ENCODE assay signal across 29 mouse cellular contexts in genomic region chr10:83777253-83777652, GRCm38 (mm10).
"Had no signal": no experiment of that assay in that cellular context is flagged by ENCODE, and none has a peak within 500 bp of the region (broad histone marks: within the 10 kb centered on the region; RNA-seq: fewer than 3 reads in every experiment).

No protein-coding gene starts in this region.

- ATAC-seq: hindbrain, postnatal 0 days; inflammation-experienced regulatory T-cells, adult 6 months; intestine, embryonic 15.5 days; intestine, embryonic 16.5 days; intestine, postnatal 0 days had no signal

- H3K27me3 ChIP-seq: heart, embryonic 12.5 days; heart, embryonic 13.5 days; heart, embryonic 15.5 days; hindbrain, embryonic 12.5 days; hindbrain, embryonic 13.5 days; hindbrain, embryonic 15.5 days; intestine, embryonic 15.5 days; kidney, embryonic 15.5 days had no signal

- H3K4me2 ChIP-seq: heart, embryonic 11.5 days; heart, embryonic 12.5 days; heart, embryonic 13.5 days; heart, embryonic 15.5 days; hindbrain, embryonic 12.5 days; hindbrain, embryonic 13.5 days; hindbrain, embryonic 14.5 days; hindbrain, embryonic 15.5 days; intestine, embryonic 15.5 days; kidney, embryonic 15.5 days had no signal

- H3K4me1 ChIP-seq: heart, embryonic 12.5 days; heart, embryonic 13.5 days; heart, embryonic 15.5 days; hindbrain, embryonic 10.5 days; hindbrain, embryonic 12.5 days; hindbrain, embryonic 13.5 days; hindbrain, embryonic 15.5 days; intestine, embryonic 15.5 days; kidney, embryonic 15.5 days had no signal

- H3K9ac ChIP-seq: heart, embryonic 12.5 days; heart, embryonic 13.5 days; heart, embryonic 15.5 days; hindbrain, embryonic 12.5 days; hindbrain, embryonic 13.5 days; hindbrain, embryonic 14.5 days; hindbrain, embryonic 15.5 days; intestine, embryonic 15.5 days; kidney, embryonic 15.5 days had no signal

- H3K27ac ChIP-seq: heart, embryonic 13.5 days; heart, embryonic 15.5 days; hindbrain, embryonic 10.5 days; hindbrain, embryonic 12.5 days; hindbrain, embryonic 13.5 days; hindbrain, embryonic 14.5 days; hindbrain, embryonic 15.5 days; hindbrain, postnatal 0 days; intestine, embryonic 15.5 days; kidney, embryonic 15.5 days; kidney, postnatal 0 days; layer of hippocampus, adult 2 months; left cerebral cortex, adult 2 months had no signal

- DNase-seq: heart, postnatal 10 days; heart, postnatal 14 days; heart, postnatal 36 days; heart, postnatal 4 days; kidney, adult 18-20 months; kidney, adult 2 months; kidney, postnatal 10 days; kidney, postnatal 14 days; kidney, postnatal 36 days; kidney, postnatal 4 days; layer of hippocampus, postnatal 36 days had no signal

- H3K36me3 ChIP-seq: heart, embryonic 12.5 days; heart, embryonic 13.5 days; heart, embryonic 15.5 days; hindbrain, embryonic 10.5 days; hindbrain, embryonic 12.5 days; hindbrain, embryonic 13.5 days; hindbrain, embryonic 15.5 days; intestine, embryonic 15.5 days; kidney, embryonic 15.5 days had no signal

- H3K9me3 ChIP-seq: hindbrain, embryonic 15.5 days; intestine, embryonic 15.5 days had no signal

- H3K4me3 ChIP-seq: heart, embryonic 12.5 days; heart, embryonic 13.5 days; heart, embryonic 15.5 days; hindbrain, embryonic 10.5 days; hindbrain, embryonic 12.5 days; hindbrain, embryonic 13.5 days; hindbrain, embryonic 15.5 days; intestine, embryonic 15.5 days; kidney, embryonic 15.5 days; layer of hippocampus, adult 2 months; left cerebral cortex, adult 2 months had no signal
